Mouse (Mus musculus) embryo, embryonic 11 days (tissue): ENCODE measurements around the gene Scimp.

ENCODE experiments used
- DNase-seq: peaks from one replicate; pipeline ENCODE4 v3.0.0-alpha.2; 2015

Gene Scimp

GRCm38 (mm10) chr11:70811471-70812240 is 730 bp downstream of the Scimp start:
- no peak for DNase-seq

GRCm38 (mm10) chr11:70811041-70811440 is 1.3 kb downstream of the Scimp start:
- no peak for DNase-seq

GRCm38 (mm10) chr11:70809011-70809410 is 3.4 kb downstream of the Scimp start:
- no peak for DNase-seq

DNA sequence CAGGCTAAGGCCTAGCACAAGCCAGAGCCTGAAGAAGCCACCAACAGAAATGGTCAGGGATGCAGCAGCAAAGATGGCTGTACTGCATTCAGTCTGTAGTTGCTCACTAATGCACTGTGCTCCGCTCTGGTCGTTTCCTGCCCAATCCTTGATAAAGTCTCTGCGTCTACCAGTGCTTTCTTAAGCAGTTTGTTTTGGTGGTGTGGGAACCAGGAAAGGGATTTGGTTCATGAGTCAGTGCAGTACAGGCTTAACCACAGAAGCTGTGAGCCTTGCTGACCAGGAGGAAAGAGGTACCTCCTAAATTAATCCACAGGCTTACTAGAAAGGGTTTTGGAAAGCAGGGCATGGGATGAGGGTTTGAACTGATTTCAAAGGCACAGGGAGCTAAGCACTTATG is 4.3 kb downstream of the Scimp start:
- no peak for DNase-seq

GRCm38 (mm10) chr11:70807630-70808029 is 4.8 kb downstream of the Scimp start:
- no peak for DNase-seq

DNA sequence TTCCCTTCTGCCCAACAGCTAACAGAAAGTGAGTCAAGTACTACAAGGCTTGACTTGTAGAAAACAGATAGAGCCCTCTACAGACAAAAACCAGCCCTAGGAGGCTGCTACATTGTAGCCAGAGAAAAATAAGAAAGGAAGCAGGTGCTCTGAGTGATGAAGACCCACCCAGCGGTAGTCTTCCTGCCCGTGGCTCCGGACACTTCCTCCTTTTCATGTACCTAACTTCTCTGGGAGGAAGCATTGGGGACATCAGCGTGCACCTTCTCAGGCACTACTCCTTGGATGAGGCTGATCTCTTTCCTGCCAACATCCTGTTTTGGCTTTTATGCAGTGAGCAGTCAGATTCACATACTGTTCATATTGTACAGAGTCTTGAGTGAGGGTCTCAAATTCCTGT is 5.7 kb downstream of the Scimp start:
- DNase-seq = no peak

GRCm38 (mm10) chr11:70805641-70806175 is 6.7 kb downstream of the Scimp start:
- DNase-seq = no peak

GRCm38 (mm10) chr11:70804395-70804794 is 8.0 kb downstream of the Scimp start:
- DNase-seq = no peak

GRCm38 (mm10) chr11:70803711-70804200 is 8.6 kb downstream of the Scimp start:
- DNase-seq = no peak

DNA sequence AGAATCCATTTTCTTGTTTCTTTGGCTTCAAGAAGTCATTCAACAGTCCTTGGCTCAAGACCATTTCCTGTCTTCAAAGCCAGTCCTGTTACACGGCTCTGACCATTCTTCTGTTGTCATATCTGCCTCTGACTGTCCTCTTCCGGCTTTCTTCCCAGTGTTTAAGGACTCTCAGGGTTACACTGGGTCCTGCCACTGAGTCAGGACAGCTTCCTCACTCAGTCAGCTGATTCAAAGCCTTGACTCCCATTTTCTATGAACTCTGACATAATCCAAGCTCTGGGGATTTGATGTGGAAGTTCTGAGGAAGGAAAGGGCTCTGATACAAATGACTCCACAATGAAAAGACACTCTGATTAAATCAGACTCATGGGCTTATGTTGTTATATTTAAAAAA is 9.5 kb downstream of the Scimp start:
- DNase-seq = no peak

GRCm38 (mm10) chr11:70802208-70802864 is 10.1 kb downstream of the Scimp start:
- DNase-seq = no peak

DNA sequence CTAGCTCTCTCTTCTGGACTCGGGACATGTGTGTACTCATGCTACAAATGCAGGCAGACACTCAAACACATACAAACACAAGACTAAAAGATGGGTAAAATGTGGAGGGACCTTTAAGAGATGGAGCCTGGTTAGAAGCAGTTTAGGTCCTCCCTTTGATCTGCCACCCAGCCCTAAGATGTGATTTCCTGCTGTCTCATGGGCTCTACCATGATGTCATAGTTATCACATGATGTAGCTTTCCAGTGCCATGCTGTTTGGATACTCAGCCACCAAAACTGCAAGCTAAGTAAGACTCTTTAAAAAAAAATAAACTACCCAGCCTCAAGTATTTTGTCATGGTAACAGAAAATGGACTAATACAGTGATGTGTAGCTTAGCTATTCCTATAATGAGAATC is 20.0 kb downstream of the Scimp start:
- no peak for DNase-seq

DNA sequence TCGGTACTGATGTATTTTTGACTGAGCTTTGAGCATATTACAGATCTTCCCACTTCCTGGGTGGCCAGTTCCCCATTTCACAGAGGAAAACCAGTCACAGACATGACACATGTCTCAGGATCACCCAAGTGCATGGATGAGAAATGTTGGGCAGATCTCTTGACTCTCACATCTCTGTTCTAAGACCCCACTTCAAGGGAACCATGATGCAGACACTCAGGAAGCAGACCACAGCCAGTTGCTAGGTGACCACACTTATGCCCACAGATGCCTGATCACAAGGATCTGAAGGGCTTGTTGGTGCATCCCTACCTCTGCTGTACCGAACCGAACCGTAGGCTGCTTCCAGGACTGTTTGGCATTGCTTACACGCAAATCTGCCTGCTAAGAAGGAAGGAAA is 20.7 kb downstream of the Scimp start:
- no peak for DNase-seq

- DNase-seq = no peak
These were observed 21.4 kb downstream of the Scimp start for GRCm38 (mm10) chr11:70790874-70791551.

- no peak for DNase-seq
These were observed 22.0 kb downstream of the Scimp start for GRCm38 (mm10) chr11:70790426-70790825.

- no peak for DNase-seq
These were observed 23.3 kb downstream of the Scimp start for GRCm38 (mm10) chr11:70788972-70789655.

- no peak for DNase-seq
These were observed 25.3 kb downstream of the Scimp start for GRCm38 (mm10) chr11:70787052-70787451.

DNA sequence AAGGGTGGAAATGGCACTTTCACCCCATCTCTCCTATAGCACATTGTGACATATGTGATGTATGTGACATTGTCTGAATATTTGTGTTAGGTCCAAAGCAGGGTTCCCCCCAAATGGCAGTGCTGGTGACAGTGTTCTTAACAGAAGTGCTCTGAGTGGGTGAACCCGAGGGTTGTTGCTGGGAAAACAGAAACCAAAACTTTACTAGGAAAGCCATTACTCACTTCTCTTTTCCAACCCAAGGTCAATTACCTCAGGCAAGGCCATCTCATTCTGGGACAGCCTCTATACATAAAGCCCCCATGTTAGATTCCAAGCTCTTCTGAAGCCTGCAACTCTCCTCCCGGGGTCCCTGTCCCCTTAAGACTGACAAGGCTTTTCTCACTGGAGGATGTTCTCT is 26.5 kb downstream of the Scimp start:
- DNase-seq = no peak

- peak; percentile 49 for DNase-seq
These were observed 34.3 kb downstream of the Scimp start for GRCm38 (mm10) chr11:70778058-70778457.

GRCm38 (mm10) chr11:70777634-70778033 is 34.8 kb downstream of the Scimp start:
- DNase-seq = no peak

GRCm38 (mm10) chr11:70776830-70777571 is 35.4 kb downstream of the Scimp start:
- peak; percentile 85 for DNase-seq

DNA sequence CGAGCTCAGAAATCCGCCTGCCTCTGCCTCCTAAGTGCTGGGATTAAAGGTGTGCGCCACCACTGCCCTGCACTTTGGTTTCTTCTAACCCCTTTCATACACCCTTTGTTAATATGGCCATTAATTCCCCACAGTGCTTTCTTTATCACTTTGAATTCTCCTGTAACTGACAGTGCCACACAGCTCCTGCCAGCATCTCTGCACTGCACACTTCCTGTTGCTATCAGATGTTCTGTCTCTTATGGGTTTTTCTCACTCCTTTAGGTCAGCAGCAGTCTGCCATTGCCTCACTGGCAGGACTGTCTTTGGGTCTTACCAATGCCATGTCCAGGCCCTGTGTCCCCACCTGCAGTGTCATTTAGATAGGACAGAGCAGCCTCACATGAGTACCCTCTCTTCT is 41.6 kb downstream of the Scimp start:
- no peak for DNase-seq
